8 mouse cellular contexts compared by ENCODE assay signal in the genomic region with DNA sequence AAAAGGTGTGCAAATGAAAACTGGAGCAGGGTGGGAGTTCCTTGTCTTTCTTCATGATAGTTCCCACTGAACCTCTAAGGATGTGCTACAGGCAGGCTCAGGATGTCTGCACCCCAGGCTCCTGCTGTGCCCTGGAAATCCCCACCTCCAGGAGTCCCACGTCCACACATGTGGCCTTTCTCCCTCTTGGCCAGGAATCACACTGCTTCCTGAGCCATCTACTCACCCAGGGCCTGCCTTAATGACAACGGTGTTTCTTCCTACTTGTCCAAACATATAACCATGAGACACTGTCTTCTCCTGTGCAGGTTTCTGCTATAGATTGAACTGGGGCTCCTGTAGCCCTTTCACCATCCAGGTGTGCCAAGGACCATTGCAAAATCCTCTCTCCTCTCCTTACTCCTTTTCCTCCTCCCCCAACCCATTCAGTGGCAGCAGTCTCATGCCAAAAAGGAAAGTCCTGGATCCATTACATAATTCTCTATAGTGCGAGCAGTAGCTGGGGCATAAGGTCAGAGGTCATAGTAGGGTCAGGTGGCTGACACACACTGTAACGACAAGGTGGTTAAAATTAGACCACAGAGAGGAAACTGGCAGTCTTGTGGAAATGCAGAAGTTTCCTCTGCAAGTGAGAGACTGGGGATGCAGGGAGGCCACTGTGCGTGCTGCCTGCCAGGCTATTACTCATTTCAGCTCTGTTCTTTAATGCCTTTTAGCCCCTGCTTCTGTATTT. TPM values are rescaled to one million over a fixed set of nuclear protein-coding genes. Genes with fewer than 3 reads are reported as not detected.
DNase-seq lines count a peak whose midpoint lies in the region; ATAC-seq lines count a peak whose summit lies in the region.
"Had no signal": no experiment of that assay in that cellular context is flagged by ENCODE, and none has a peak within 500 bp of the region (broad histone marks: within the 10 kb centered on the region; RNA-seq: fewer than 3 reads in every experiment).

No protein-coding gene starts in this region.

- DNase-seq in CD4-positive helper T cell, adult 2 months (ENCODE audit: low read depth, low spot score): peak; percentile 44
- DNase-seq in heart, postnatal 10 days: peak; percentile 57 to 62
- peak; percentile 74 to 76 for DNase-seq in lung, adult 18-20 months
- DNase-seq in frontal cortex, postnatal 14 days (ENCODE audit: low spot score in 2 of 2): no peak

- no peaks in the 10 kb centered on the region for H3K9me3 ChIP-seq in forebrain, embryonic 12.5 days
- H3K9me3 ChIP-seq: embryonic facial prominence, embryonic 13.5 days had no signal

- H3K9ac ChIP-seq in forebrain, embryonic 12.5 days: no peak overlapping the region
- H3K9ac ChIP-seq: embryonic facial prominence, embryonic 13.5 days had no signal

- no peak overlapping the region for H3K4me3 ChIP-seq in forebrain, embryonic 12.5 days (replicated peaks)
- H3K4me3 ChIP-seq: embryonic facial prominence, embryonic 13.5 days had no signal

- 69% methylated on average over 5 of the region's 5 CpGs for WGBS in forebrain, embryonic 12.5 days

- intact Hi-C loops in heart, postnatal 10 days (cut with DNase I): loop anchor here (5.0 kb wide), 1 partner anchor 85 kb away; no protein-coding TSS in a partner anchor

- no peaks in the 10 kb centered on the region for H3K27me3 ChIP-seq in forebrain, embryonic 12.5 days
- H3K27me3 ChIP-seq: embryonic facial prominence, embryonic 13.5 days had no signal

- H3K4me2 ChIP-seq in forebrain, embryonic 12.5 days: no peak overlapping the region
- H3K4me2 ChIP-seq: embryonic facial prominence, embryonic 13.5 days had no signal

- ATAC-seq in activated CD4-positive, CD25-positive, alpha-beta regulatory T cell, adult 4 months: peak; percentile 82
- ATAC-seq in frontal cortex, adult (ENCODE audit: low TSS enrichment): no peak
- ATAC-seq in forebrain, embryonic 12.5 days (ENCODE audit: low FRiP score): no peak

- H3K36me3 ChIP-seq in forebrain, embryonic 12.5 days (replicated peaks): peaks cover 5% of the 10 kb centered on the region; the same call in 1 of the 2 replicates

- H3K4me1 ChIP-seq in forebrain, embryonic 12.5 days: peaks cover 24% of the 10 kb centered on the region

- no peak overlapping the region for H3K27ac ChIP-seq in forebrain, embryonic 12.5 days
- H3K27ac ChIP-seq: embryonic facial prominence, embryonic 13.5 days had no signal

RNA-seq across cellular contexts. Expression of a gene that starts 32.5 kb away (rescaled TPM):
- polyA plus RNA-seq in activated CD4-positive, CD25-positive, alpha-beta regulatory T cell, adult 4 months (2017; shearing (Covaris generic)): under 1 TPM in 1 of 2 experiments, not detected in 1; 0.38 TPM
- 10 to 100 TPM; 36.3 to 48.5 TPM for total RNA-seq in heart, postnatal 10 days (2021)
- 3.2 and 4.4 TPM in 2 replicates for polyA plus RNA-seq in forebrain, embryonic 12.5 days (2016; fragmentation: Nextera tagmentation; extraction: Ambion mirVana)

RNA-seq across cellular contexts. Expression of a gene that starts 41.8 kb away (rescaled TPM):
- polyA plus RNA-seq in activated CD4-positive, CD25-positive, alpha-beta regulatory T cell, adult 4 months (2017; shearing (Covaris generic)): 10 to 100 TPM; 28.4 to 32.8 TPM
- total RNA-seq in heart, postnatal 10 days (2021): 1 to 10 TPM; 7.8 to 9.5 TPM
- polyA plus RNA-seq in forebrain, embryonic 12.5 days (2016; fragmentation: Nextera tagmentation; extraction: Ambion mirVana): 24.3 and 25.3 TPM in 2 replicates

RNA-seq across cellular contexts. Expression of a gene that starts 54.2 kb away (rescaled TPM):
- polyA plus RNA-seq in activated CD4-positive, CD25-positive, alpha-beta regulatory T cell, adult 4 months (2017; shearing (Covaris generic)): 1 to 10 TPM; 8.3 to 9.6 TPM
- 10 to 100 TPM; 13.9 to 15.6 TPM for total RNA-seq in heart, postnatal 10 days (2021)
- 15.7 and 16.6 TPM in 2 replicates for polyA plus RNA-seq in forebrain, embryonic 12.5 days (2016; fragmentation: Nextera tagmentation; extraction: Ambion mirVana)

RNA-seq across cellular contexts. Expression of a gene that starts 56.8 kb away (rescaled TPM):
- 1 to 10 TPM; 1.6 to 1.8 TPM for polyA plus RNA-seq in activated CD4-positive, CD25-positive, alpha-beta regulatory T cell, adult 4 months (2017; shearing (Covaris generic))
- 10 to 100 TPM; 13.9 to 21.4 TPM for total RNA-seq in heart, postnatal 10 days (2021)
- 1.7 and 1.8 TPM in 2 replicates for polyA plus RNA-seq in forebrain, embryonic 12.5 days (2016; fragmentation: Nextera tagmentation; extraction: Ambion mirVana)

Comparison
In these comparisons a context has a peak if more than half of its experiments do, and no peak if none do; other contexts are left out.
1. DNase-seq: peak in CD4-positive helper T cell, adult 2 months (single experiment), heart, postnatal 10 days (2 of 2) and lung, adult 18-20 months (2 of 2); none in frontal cortex, postnatal 14 days (0 of 2).